Mouse (Mus musculus) urinary bladder, adult 2 months (tissue): ENCODE results near the gene Lgals3. TPM values are rescaled to one million over a fixed set of nuclear protein-coding genes. Genes with fewer than 3 reads are reported as not detected.
"Not testable (repeated sequence)": the region's sequence is repeated elsewhere in the genome, so short reads cannot be mapped to it uniquely, and the experiment has no call there.

Experiments
- DNase-seq: peaks from one replicate; pipeline ENCODE4 v3.0.0; 2022; ENCODE audit warnings: low spot score
- polyA plus RNA-seq: library from polyadenylated mRNA; depleted of rRNA; stranded (reverse); fragments of >200 nt; gene quantifications from 2 replicates; pipeline ENCODE4 v1.2.3, GENCODE M21; 2012; rRNA removed

The Lgals3 gene
- polyA plus RNA-seq = 252 and 279 TPM in 2 replicates

DNA sequence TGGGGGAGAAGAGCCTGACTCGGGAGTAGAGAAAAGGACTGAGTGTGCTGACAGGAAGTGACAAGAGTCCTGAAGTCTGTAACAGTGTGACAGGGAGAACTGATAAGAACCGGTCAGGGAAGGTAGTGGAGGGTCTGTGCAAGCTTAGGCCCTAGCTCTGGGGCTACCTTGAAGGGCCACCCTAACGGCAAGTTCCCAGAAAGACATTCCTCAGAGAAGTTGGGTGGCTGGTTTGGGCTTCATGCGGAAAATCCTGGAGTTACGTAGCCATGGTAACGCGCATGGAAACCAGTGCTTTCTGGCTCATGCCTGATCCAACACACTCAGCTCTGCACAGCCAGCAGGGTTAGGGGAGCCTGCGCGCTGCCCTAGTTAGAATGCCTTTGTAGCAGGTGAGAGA, at the start of gene Lgals3:
Lgals3 (plus strand) TSS at position 291 of the 400 bp plus-strand sequence.
- DNase-seq = peak; percentile 36

DNA sequence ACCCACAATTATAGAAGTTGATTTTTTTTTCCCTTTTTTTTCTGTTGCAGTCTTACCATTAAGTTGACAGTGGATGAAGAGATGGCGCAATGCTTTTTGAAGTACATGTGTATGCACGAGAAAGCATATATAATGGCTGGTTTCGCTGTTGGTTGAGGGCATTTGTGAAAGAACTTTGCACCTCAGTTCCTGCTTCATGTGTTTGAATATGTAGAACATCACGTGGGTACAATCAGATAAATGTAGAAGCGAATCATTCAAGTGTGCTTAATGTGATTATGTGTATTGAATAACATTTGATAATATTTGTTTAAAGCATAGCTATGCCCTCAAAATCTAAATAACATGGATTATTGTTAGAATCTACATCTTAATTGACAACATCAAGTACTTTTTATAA, 48.2 kb upstream of the Lgals3 start:
- no peak for DNase-seq

DNA sequence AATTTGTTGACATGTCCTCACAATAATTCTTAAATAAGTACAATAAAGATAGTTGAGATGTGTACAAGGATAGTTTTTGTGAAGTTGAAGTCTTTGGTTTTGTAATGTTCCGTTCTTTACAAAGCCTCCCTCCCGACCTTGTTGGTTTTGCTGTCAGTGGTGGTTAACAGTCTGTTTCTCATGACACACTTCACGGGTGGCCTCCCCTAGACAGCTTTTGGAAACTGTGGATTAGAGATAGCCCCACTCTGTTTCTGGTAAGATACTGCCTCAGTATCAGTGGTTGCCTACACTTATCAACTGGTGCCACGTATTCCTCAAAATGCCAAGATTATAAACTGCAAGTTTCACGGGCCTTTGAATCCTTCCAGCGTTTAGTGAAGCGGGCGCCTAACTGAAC, 46.0 kb upstream of the Lgals3 start:
- not testable (repeated sequence) for DNase-seq

DNA sequence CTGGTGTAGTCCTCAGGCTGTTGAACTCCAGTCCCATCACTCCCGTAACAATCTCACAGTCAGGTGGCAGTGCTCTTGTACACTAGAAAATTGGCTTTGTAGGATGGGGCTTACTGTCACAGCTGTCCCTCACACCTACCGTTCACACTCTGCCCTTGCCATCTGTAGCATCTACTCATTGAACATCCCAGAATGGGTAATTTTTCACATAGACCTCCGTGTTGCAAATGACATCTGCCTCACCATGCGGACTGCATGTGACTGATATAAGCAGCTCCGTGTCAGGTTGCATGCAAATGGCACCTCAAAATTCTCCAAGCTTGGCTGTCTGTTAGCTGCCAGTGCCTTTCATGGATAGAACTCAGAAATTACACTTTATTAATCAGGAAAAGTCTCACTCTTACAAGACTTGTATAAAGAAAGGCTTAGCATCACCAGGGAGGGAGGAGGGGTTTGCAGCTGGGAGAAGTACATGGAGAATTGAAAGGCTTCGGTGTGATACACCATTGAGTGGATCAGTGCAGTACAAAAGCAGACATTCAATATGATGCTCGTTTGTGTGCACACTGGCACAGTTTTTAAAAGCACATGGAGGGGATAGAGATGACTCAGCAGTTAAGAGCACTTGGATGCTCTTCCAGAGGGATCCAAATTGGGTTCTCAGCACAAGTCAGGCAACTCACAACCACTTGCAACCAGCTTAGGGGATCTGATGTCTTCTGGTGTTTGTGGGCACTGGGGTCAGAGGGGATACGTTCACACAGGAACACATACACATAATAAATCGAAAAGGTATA, 41.4 kb upstream of the Lgals3 start:
- no peak for DNase-seq

DNA sequence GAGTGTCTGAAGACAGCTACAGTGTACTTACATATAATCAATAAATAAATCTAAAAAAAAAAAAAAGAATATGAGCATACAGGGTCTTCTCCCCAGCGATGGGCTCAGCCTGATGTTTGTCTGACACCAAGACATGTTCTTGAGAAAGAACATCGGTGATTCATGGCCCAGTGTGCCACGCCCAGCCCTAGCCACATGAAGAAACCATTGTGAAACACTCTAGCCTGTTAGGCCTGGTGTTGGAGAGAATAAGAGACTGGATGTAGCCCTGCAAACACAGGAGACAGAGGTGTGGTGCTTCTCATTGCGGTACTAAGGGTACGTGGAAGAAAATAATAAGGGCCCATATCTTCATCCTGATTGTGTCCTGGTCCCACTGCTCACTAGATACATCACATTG, 40.2 kb upstream of the Lgals3 start:
- DNase-seq = no peak

DNA sequence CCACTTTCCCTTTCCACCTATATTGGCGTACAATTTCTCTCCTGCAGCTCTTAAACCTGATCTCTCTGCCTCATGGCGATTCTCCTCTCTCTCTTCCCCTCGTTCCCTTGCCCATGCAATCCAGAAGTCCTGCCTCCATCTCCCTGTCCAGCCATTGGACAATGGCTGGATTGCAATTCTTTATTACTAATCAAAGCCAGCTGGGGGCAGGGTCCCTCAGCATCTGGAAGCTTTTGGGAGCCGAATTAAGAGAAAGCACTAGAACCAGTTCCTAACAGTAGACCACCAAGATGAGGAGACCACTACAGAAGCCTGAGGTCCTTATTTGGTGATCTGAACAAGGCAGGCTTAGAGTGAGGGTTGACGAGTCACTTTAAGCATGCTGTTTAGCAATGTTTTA, 35.6 kb upstream of the Lgals3 start:
- DNase-seq = no peak

DNA sequence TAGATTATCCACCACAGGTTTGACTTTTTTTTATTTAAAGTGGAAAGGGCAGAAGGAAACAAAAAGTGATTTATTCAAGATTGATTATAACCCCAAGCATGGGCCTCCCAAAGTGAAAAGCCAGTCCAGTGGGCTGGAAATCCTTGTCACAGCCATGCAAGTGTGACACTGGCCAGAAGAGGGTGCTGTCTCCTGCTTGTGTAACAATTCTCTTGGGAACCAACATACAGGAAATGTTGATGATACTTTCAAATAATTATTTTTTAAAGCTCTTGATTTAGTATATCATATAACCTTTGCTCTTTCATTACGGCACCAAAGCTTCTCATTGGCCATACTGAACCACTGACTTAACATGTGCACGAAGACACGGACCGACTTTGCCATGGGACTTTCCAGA, 32.7 kb upstream of the Lgals3 start:
- no peak for DNase-seq

DNA sequence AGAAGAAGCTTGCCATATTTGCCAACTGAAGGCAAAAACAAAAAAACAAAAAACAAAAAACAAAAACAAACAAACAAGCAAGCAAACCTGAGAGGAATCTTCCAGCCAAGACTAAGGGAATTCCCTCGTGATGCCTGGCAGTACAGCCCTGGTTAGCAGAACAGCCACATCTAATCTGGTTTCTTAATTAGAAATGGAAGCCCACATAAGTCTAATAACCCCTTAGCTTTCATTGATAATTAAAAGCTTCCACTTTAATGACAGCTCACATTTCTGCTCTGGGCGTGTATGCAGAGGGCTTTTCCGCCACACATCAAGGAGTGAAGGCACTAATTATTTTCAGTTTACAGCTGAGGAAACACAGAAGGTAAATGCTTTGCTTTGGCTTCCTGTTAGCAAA, 32.3 kb upstream of the Lgals3 start:
- DNase-seq = no peak

DNA sequence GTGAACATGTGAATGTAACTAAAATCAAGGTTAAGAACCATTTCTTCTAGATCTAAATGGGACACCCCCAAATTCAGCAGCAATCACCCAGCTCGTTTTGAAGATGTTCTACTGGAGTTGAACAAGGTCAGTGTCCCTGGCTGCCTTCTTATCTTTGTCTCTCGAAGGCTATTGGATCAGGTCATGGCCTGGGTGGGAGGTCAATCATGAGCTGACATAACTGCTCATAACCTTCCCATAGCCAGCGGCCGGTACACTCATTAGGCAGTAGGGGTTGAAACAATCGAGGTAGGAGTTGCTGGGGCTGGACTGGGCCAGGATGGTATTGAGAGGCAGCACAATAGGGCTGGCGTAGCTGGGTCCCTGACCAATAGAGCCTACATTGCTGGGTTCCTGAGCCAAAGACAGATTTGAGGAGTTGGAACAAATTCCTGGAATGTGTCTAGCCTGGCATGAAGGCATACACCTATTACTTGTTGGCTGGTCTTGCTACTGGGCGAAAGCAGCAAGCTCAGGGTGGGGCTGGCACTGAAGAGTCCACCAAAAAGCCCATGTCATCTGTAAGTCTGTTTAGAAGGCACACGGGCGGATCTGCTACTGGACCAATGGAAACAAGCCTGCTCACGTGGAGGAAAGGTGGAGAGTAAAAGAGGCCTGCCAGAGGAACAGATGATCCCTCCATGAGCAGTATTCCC, 27.2 kb upstream of the Lgals3 start:
- no peak for DNase-seq

DNA sequence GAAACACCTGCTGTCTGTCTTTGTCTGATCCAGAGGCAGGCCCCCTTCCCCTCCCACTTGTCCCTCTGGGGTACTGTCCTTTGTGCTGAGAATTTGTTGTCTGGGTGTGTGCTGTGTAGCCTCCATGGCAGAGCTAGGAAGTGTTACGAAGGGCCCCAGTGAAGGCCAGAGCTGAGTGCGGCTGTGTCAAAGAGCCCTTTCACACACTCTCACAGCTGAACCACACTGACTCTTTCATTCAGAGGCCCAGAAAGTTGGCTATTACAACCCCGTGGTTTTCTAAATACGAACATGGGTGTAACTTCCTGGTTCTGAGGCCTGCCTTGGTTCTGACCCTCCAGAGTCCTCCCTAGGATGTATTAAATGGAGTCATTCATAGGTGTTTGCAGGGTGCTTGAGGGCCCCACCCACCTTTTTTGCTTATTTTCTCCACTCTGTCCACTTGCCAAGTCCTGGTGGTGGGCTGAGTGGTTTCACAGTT, 25.7 kb upstream of the Lgals3 start:
- DNase-seq = no peak

DNA sequence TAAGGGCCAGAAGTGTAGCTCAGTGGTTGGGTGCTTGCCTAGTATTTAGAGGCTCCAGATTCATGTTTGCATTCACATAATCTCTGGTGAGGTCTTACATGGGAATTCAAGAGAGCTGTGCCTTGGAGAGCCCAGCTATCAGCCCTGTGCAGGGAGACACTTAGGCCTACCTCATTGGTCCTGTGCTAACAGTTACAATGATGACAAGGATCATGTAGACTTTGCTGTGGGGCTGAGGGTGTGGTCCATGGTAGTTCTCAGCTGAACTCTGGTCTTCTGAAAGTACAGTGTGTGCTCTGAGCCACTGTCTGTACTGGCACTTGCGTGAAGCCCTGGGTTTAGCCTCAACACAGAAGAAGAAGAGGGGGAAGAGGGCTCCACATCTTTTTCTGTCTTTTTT, 20.8 kb upstream of the Lgals3 start:
- DNase-seq = no peak

DNA sequence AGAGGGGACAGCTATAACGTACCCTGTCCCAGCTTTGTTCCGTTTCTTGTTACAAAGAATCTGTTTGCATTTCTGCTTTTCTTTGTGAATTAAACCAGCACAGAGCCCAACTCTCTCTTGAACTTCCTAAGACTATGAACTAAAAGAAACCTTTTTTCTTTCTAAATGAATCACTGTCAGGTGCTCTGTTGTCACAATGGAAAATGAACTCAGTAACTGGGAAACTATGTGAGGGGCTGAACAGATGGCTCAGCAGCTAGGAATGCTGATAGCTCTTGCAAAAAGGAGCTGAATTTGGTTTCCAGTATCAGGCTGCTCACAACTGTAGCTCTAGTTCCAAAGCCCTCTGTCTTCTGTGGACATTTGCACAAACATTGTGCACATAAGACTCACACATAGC, 16.6 kb upstream of the Lgals3 start:
- no peak for DNase-seq

DNA sequence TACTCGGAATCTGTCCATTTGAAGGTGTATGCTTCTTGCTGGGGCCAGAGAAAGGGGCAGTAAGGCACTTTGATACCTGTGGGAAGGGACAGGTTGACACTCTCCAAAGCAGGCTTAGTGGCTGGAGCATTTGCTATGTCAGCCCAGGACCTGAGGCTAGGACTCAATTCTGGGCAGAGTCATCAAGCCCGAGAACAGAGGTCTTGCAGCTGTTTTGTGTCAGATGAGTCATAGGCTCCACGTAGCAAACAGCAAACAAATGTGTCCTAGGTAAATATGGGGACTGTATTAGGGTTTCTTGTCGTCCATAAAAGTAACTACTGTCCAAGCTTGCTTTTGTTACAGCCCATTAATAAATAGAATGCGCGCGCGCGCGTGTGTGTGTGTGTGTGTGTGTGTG, 15.3 kb upstream of the Lgals3 start:
- no peak for DNase-seq

DNA sequence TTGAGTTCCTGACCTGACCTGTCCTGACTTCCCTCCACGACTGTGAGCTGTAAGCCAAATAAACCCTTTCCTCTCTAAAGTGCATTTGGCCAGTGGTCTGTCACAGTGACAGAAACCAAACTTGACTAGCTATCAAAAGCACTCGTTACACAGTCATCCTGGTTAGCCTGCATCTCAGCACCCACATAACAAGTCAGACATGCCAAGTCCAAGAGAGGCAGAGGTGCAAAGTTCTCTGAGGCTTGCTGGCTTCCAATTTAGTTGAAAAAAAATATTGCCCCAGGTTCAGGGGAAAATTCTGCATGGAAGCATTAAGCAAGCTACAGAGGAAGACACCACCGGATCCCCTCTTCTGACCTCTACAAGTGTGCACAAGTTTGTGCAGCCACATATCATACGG, 14.3 kb upstream of the Lgals3 start:
- DNase-seq = no peak

DNA sequence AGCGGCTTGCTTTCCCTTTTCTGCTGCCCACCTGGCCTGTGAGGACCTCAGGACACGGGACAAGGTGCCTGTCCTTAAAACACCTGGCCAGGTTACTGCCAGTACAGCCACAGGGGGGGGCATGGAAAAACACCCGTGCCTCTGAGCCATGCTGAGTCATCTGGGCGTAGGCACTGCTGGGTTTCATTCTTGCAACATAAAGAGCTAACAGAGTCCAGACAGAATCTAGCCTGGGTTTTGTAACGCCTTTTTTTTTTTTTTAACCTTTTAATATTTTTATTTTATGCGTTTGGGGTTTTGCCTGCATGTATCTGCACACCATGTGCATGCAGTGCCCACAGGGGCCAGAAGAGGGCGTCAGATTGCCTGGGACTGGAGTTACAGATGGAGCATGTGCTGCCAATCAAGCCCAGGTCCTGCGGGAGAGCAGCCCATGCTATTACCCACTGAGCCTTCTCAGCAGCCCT, 13.4 kb upstream of the Lgals3 start:
- DNase-seq = no peak

DNA sequence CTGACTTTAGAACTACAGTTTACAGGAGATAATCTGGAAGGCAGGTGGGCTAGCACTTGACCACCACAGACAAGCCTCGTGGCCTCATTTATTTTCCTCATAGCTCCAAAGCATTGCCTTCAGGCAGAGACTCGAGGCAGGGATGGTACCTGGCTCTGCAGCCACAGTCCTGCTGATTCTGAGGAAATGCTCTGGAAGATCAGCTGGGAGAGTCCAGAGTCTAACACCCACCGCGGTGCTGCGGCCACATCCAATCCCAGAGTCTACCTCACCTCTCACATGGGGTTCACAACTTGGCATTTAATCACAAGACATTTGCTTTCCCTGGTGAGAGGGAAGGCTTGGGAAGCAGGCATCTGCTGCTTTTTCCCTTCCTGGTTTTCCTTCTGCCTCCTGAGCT, 12.6 kb upstream of the Lgals3 start:
- no peak for DNase-seq

DNA sequence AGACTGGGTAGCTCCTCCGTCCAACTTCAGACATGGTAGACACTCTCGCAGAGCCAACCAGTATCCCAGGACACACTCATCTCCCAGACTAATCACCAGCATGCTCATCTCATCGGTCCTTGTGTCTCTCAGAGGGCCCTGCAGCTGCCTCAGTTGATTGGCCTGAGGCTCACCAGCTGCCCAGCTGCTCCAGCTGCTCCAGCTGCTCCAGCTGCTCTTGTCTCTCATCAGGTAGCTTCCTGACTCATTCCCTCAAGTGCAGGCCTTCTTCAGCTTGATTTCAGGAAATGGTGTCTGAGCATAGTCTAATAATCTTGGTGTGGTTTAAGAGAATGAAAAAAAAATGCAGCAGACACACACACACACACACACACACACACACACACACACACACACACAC, 10.9 kb upstream of the Lgals3 start:
- DNase-seq = no peak

DNA sequence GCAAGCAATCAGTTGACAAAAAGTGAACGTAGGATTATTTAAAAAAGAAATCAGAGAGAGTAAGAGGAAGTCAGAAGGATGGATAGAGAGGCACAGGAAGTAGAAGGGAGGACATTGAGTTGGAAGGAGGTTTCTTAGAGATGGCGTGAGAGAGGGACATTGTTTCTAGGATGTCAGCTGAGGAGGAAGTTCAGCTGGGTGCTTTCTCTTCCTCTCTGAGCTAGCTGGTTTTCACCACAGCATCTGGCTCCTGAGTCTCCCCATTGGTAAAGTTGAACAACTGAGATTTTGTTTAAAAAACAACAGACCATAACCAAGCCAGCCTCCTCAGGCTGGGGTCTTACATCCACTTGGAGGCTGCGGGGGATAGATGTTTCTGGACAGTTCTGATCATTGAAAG, 7.9 kb upstream of the Lgals3 start:
- DNase-seq = no peak

DNA sequence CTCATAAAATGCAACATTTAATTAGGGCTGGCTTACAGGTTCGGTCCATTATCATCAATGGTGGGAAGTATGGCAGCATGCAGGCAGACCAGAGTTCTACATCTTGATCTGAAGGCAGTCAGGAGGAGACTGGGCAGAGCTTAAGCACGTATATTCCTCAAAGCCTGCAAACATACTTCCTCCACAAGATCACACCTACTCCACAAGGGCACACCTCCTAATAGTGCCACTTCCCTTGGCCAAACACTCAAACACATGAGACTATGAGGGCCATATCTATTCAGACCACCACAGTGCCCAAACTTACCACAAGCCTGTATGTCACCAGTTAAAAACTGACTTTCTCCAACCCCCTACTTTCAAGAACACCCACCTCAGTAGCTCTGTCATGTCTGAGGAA, 6.1 kb upstream of the Lgals3 start:
- DNase-seq = no peak

DNA sequence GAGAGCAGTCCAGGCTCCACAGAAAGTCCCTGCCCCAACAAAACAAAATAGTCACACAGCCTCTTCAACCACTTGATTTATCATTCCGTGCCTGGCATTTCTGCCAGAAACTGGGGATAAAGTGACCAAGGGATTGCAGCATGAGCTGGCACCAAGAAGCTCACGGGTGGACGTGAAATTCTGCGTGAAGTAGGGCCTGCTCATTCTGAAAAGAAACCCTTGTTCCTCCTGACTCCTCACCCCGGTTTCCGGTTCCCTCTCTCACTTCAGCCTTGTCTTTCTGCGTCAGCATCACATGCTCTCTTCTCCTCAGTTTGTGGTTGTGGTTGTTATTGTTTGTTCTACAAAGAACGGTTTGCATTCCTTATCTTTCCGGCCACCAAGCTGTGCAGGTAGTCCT, 5.7 kb upstream of the Lgals3 start:
- no peak for DNase-seq

DNA sequence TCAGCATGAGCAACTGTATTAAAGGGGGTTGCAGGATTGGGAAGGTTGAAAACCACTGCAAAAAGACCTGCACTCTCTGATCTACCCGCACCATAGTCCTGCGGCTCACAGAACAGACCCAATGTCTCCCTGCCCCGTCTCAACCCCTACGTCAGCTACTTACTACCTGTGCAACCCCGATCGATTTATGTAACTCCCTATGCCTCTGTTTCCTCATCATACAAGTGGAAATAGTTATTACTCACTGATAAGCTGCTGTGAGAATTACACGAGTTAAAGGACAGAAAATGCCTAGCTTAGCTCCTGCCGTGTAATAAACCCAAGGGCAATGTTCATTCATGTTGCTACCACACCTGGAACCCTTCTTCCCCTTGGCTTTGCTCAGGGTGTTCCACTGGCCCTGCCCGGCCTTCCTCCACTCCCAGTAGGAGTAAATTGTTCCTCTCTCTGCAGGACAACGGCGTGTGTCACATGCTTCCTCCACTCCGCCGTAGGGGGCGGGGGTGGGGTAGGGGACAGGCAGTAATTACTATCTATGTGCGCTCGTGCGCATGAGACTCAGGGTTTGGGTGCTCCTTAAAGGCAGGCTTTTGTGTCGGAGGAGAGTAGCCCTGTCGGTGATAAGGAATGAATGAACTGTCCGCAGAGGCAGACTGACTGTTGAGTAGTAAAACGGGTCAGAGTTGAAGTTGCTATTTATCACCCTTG, 2.7 kb upstream of the Lgals3 start:
- peak; percentile 36 for DNase-seq

DNA sequence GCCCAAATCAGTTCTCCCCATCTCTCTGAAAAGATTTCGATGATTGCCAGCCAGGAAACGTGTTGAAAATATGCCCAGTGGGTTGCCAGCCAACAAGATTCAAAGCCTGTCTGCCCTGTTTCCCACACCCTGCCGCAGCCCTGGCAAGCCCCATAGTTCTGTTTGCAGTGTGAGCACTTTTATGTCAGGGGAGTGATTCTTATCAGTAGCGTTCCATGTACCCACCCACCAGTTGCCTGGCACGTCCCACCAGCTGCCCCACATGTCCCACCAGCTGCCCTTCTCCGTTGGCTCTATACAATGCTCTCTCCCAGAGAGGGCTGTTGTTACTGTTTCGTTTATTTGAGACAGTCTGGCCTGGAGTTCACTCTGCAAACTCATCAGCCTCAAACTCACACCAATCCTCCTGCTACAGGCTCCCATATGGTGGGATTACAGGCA, 650 bp upstream of the Lgals3 start:
- peak; percentile 35 for DNase-seq

DNA sequence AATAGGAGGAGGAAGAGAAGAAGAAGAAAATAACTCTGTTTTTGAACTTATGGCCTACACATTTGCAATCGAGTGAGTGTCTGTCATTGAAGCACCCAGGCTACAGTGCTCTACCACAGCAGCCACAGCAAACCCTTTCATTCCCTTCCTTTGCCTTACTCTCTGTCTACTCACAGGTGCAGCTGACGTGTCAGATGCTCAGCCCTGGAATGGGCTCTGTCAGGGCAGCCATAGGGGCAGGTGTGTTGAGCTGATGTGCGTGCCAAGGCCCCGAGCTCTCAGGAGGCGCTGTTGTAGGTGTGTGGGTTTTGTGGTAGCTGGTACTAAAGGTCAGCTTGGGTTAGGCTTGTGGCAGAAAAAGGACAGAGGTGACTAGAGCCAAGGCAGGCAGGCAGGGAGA, 2.2 kb downstream of the Lgals3 start:
- no peak for DNase-seq
